Mouse (Mus musculus): ENCODE measurements around the gene Wnt5b. TPM values are rescaled to one million over a fixed set of nuclear protein-coding genes. Genes with fewer than 3 reads are reported as not detected.
"Not testable (repeated sequence)": the region's sequence is repeated elsewhere in the genome, so short reads cannot be mapped to it uniquely, and the experiment has no call there.

Wnt5b gene
- polyA plus RNA-seq, 1 experiment from 2014 or later: 0.18 TPM

GRCm38 (mm10) chr6:119482958-119483600, 61.1 kb downstream of the Wnt5b start:
- H3K27ac ChIP-seq (ENCODE audit: low read length): no peak overlapping the region
- H3K9ac ChIP-seq (ENCODE audit: low read depth, low read length): no peak overlapping the region
- peak overlapping the region; percentile 41 for H3K4me2 ChIP-seq (ENCODE audit: low read depth, low read length)
- H3K4me3 ChIP-seq (ENCODE audit: low read depth, low read length): peak overlapping the region; percentile 21; the same call in 1 of the 2 replicates
- peaks cover 28% of the 10 kb centered on the region for H3K4me1 ChIP-seq (ENCODE audit: control insufficient read depth, low read depth, low read length)
- no peak for ATAC-seq (ENCODE audit: low read depth)
- 0 out of 2 replicates have a peak, but pooled peaks cover 3% of the 10 kb centered on the region for H3K36me3 ChIP-seq (ENCODE audit: control insufficient read depth, insufficient read depth)
- WGBS (ENCODE audit: insufficient replicate concordance): 55% methylated on average over 16 of the region's 16 CpGs
- H3K27me3 ChIP-seq (ENCODE audit: control insufficient read depth, insufficient read depth, low read depth, low read length): no peaks in the 10 kb centered on the region
- no peaks in the 10 kb centered on the region for H3K9me3 ChIP-seq (replicated peaks; ENCODE audit: control insufficient read depth, low read length)

GRCm38 (mm10) chr6:119481741-119482390, 62.3 kb downstream of the Wnt5b start:
- H3K4me3 ChIP-seq (ENCODE audit: low read depth, low read length): peak overlapping the region; percentile 48
- peaks cover 32% of the 10 kb centered on the region for H3K4me1 ChIP-seq (ENCODE audit: control insufficient read depth, low read depth, low read length)
- WGBS (ENCODE audit: insufficient replicate concordance): 6% methylated on average over 10 of the region's 10 CpGs
- H3K27me3 ChIP-seq (ENCODE audit: control insufficient read depth, insufficient read depth, low read depth, low read length); H3K27ac ChIP-seq (ENCODE audit: low read length); ATAC-seq (ENCODE audit: low read depth); H3K9me3 ChIP-seq (replicated peaks; ENCODE audit: control insufficient read depth, low read length); H3K36me3 ChIP-seq (ENCODE audit: control insufficient read depth, insufficient read depth): not testable (repeated sequence)
- peak overlapping the region; percentile 45 for H3K9ac ChIP-seq (ENCODE audit: low read depth, low read length)
- H3K4me2 ChIP-seq (ENCODE audit: low read depth, low read length): peak overlapping the region; percentile 96

- 1% methylated on average over 32 of the region's 33 CpGs for WGBS (ENCODE audit: insufficient replicate concordance)
- no peaks in the 10 kb centered on the region for H3K9me3 ChIP-seq (replicated peaks; ENCODE audit: control insufficient read depth, low read length)
- H3K4me2 ChIP-seq (ENCODE audit: low read depth, low read length): peak overlapping the region; percentile 96
- H3K9ac ChIP-seq (ENCODE audit: low read depth, low read length): peak overlapping the region; percentile 80
- no peak overlapping the region; the same call in 1 of the 2 replicates for H3K27ac ChIP-seq (ENCODE audit: low read length)
- peaks cover 32% of the 10 kb centered on the region for H3K4me1 ChIP-seq (ENCODE audit: control insufficient read depth, low read depth, low read length)
- ATAC-seq (ENCODE audit: low read depth): no peak
- H3K27me3 ChIP-seq (ENCODE audit: control insufficient read depth, insufficient read depth, low read depth, low read length): no peaks in the 10 kb centered on the region
- peak overlapping the region; percentile 89 for H3K4me3 ChIP-seq (ENCODE audit: low read depth, low read length)
- 0 out of 2 replicates have a peak, but pooled peaks cover 3% of the 10 kb centered on the region for H3K36me3 ChIP-seq (ENCODE audit: control insufficient read depth, insufficient read depth)
Observed at GRCm38 (mm10) chr6:119480706-119481331, 63.3 kb downstream of the Wnt5b start.

- H3K9ac ChIP-seq (ENCODE audit: low read depth, low read length): peak overlapping the region; percentile 80
- peak overlapping the region; percentile 89 for H3K4me3 ChIP-seq (ENCODE audit: low read depth, low read length)
- peak; percentile 37 for ATAC-seq (ENCODE audit: low read depth)
- H3K4me2 ChIP-seq (ENCODE audit: low read depth, low read length): peak overlapping the region; percentile 96
- peaks cover 32% of the 10 kb centered on the region for H3K4me1 ChIP-seq (ENCODE audit: control insufficient read depth, low read depth, low read length)
- peak overlapping the region; percentile 91 for H3K27ac ChIP-seq (ENCODE audit: low read length)
- H3K36me3 ChIP-seq (ENCODE audit: control insufficient read depth, insufficient read depth): 0 out of 2 replicates have a peak, but pooled peaks cover 3% of the 10 kb centered on the region
- under 1% methylated on average over 68 of the region's 70 CpGs for WGBS (ENCODE audit: insufficient replicate concordance)
- H3K9me3 ChIP-seq (replicated peaks; ENCODE audit: control insufficient read depth, low read length): no peaks in the 10 kb centered on the region
- H3K27me3 ChIP-seq (ENCODE audit: control insufficient read depth, insufficient read depth, low read depth, low read length): no peaks in the 10 kb centered on the region
Observed at GRCm38 (mm10) chr6:119479876-119480705, 64.1 kb downstream of the Wnt5b start.

GRCm38 (mm10) chr6:119479343-119479875, 64.7 kb downstream of the Wnt5b start, which contains the start of gene Fbxl14:
TSS of gene Fbxl14 (plus strand) at chr6:119479668.
- Histone ChIP-seq H3K27ac (ENCODE audit: low read length) (peak within 1 kb of the TSS; percentile 91), H3K4me3 (ENCODE audit: low read depth, low read length) (peak within 1 kb of the TSS; percentile 89), H3K9me3 (replicated peaks; ENCODE audit: control insufficient read depth, low read length) (no peaks in the 10 kb centered on the region), H3K9ac (ENCODE audit: low read depth, low read length) (peak within 1 kb of the TSS; percentile 80), H3K4me2 (ENCODE audit: low read depth, low read length) (peak within 1 kb of the TSS; percentile 96), H3K36me3 (ENCODE audit: control insufficient read depth, insufficient read depth) (0 out of 2 replicates have a peak, but pooled peaks cover 3% of the 10 kb centered on the region), H3K27me3 (ENCODE audit: control insufficient read depth, insufficient read depth, low read depth, low read length) (no peaks in the 10 kb centered on the region), H3K4me1 (ENCODE audit: control insufficient read depth, low read depth, low read length) (peaks cover 32% of the 10 kb centered on the region)
- under 1% methylated on average over 63 of the region's 101 CpGs for WGBS (ENCODE audit: insufficient replicate concordance)
- peak; percentile 86 for ATAC-seq (ENCODE audit: low read depth)

- H3K9me3 ChIP-seq (replicated peaks; ENCODE audit: control insufficient read depth, low read length): no peaks in the 10 kb centered on the region
- WGBS (ENCODE audit: insufficient replicate concordance): 2% methylated on average over 47 of the region's 49 CpGs
- peak overlapping the region; percentile 80 for H3K9ac ChIP-seq (ENCODE audit: low read depth, low read length)
- peak overlapping the region; percentile 91 for H3K27ac ChIP-seq (ENCODE audit: low read length)
- H3K4me2 ChIP-seq (ENCODE audit: low read depth, low read length): peak overlapping the region; percentile 86
- H3K4me1 ChIP-seq (ENCODE audit: control insufficient read depth, low read depth, low read length): peaks cover 32% of the 10 kb centered on the region
- H3K27me3 ChIP-seq (ENCODE audit: control insufficient read depth, insufficient read depth, low read depth, low read length): no peaks in the 10 kb centered on the region
- H3K4me3 ChIP-seq (ENCODE audit: low read depth, low read length): peak overlapping the region; percentile 89
- peak; percentile 81 for ATAC-seq (ENCODE audit: low read depth)
- H3K36me3 ChIP-seq (ENCODE audit: control insufficient read depth, insufficient read depth): 0 out of 2 replicates have a peak, but pooled peaks cover 3% of the 10 kb centered on the region
Observed at GRCm38 (mm10) chr6:119478560-119479342, 65.4 kb downstream of the Wnt5b start.

GRCm38 (mm10) chr6:119477686-119478310, 66.3 kb downstream of the Wnt5b start:
- H3K27ac ChIP-seq (ENCODE audit: low read length): no peak overlapping the region
- no peak for ATAC-seq (ENCODE audit: low read depth)
- no peaks in the 10 kb centered on the region for H3K9me3 ChIP-seq (replicated peaks; ENCODE audit: control insufficient read depth, low read length)
- H3K36me3 ChIP-seq (ENCODE audit: control insufficient read depth, insufficient read depth): no peaks in the 10 kb centered on the region
- no peak overlapping the region for H3K9ac ChIP-seq (ENCODE audit: low read depth, low read length)
- H3K4me3 ChIP-seq (ENCODE audit: low read depth, low read length): no peak overlapping the region
- WGBS (ENCODE audit: insufficient replicate concordance): 50% methylated on average over 13 of the region's 13 CpGs
- no peak overlapping the region; the same call in 1 of the 2 replicates for H3K4me2 ChIP-seq (ENCODE audit: low read depth, low read length)
- H3K4me1 ChIP-seq (ENCODE audit: control insufficient read depth, low read depth, low read length): peaks cover 29% of the 10 kb centered on the region
- no peaks in the 10 kb centered on the region for H3K27me3 ChIP-seq (ENCODE audit: control insufficient read depth, insufficient read depth, low read depth, low read length)
